8 mouse cellular contexts compared by ENCODE assay signal in genomic region chr6:59180376-59180996, GRCm38 (mm10). TPM values are rescaled to one million over a fixed set of nuclear protein-coding genes. Genes with fewer than 3 reads are reported as not detected.
DNase-seq lines count a peak whose midpoint lies in the region; ATAC-seq and TF ChIP-seq lines count a peak whose summit lies in the region.

No protein-coding gene starts in this region.

- H3K27me3 ChIP-seq in cerebellum, adult 2 months (ENCODE audit: control insufficient read depth, insufficient read depth, low read length), result no peaks in the 10 kb centered on the region
- H3K27me3 ChIP-seq in intestine, embryonic 15.5 days (replicated peaks), result no peaks in the 10 kb centered on the region
- H3K27me3 ChIP-seq in midbrain, embryonic 14.5 days (ENCODE audit: control insufficient read depth, insufficient read depth, low read length), result no peaks in the 10 kb centered on the region
- no peaks in the 10 kb centered on the region for H3K27me3 ChIP-seq in stomach, embryonic 16.5 days (ENCODE audit: control insufficient read depth, insufficient read depth, low read length)

- H3K9me3 ChIP-seq in intestine, embryonic 15.5 days, result no peaks in the 10 kb centered on the region
- no peaks in the 10 kb centered on the region for H3K9me3 ChIP-seq in midbrain, embryonic 14.5 days (ENCODE audit: control insufficient read depth, low read length)
- no peaks in the 10 kb centered on the region for H3K9me3 ChIP-seq in stomach, embryonic 16.5 days (replicated peaks; ENCODE audit: control insufficient read depth, low read length)

- peak; percentile 50; the same call in 1 of the 2 replicates for TF ChIP-seq CTCF in cerebellum, adult 2 months (IDR thresholded peaks at IDR 0.05; ENCODE audit: borderline replicate concordance, insufficient read depth, low read depth, low read length)

- 36% methylated on average over 7 of the region's 7 CpGs for WGBS in cerebellum, adult 2 months
- WGBS in intestine, embryonic 15.5 days, result 37% methylated on average over 7 of the region's 7 CpGs
- WGBS in midbrain, embryonic 14.5 days, result 48% methylated on average over 7 of the region's 7 CpGs
- 37% methylated on average over 7 of the region's 7 CpGs for WGBS in stomach, embryonic 16.5 days

- 0 out of 2 replicates have a peak, but pooled peaks have one; percentile 61 for ATAC-seq in intestine, embryonic 15.5 days
- ATAC-seq in midbrain, embryonic 14.5 days (ENCODE audit: low FRiP score, low TSS enrichment), result peak; percentile 82
- ATAC-seq in stomach, embryonic 16.5 days (ENCODE audit: insufficient read depth, low FRiP score), result peak; percentile 72; the same call in 1 of the 2 replicates

- no peak overlapping the region for H3K27ac ChIP-seq in cerebellum, adult 2 months (ENCODE audit: insufficient read depth, low read length)
- no peak overlapping the region for H3K27ac ChIP-seq in intestine, embryonic 15.5 days
- H3K27ac ChIP-seq in midbrain, embryonic 14.5 days (replicated peaks; ENCODE audit: low read depth, low read length), result no peak overlapping the region
- no peak overlapping the region for H3K27ac ChIP-seq in stomach, embryonic 16.5 days (ENCODE audit: low read length)

- H3K4me3 ChIP-seq in cerebellum, adult 2 months (replicated peaks; ENCODE audit: insufficient read depth, low read depth, low read length), result no peak overlapping the region
- no peak overlapping the region for H3K4me3 ChIP-seq in intestine, embryonic 15.5 days (replicated peaks)
- H3K4me3 ChIP-seq in midbrain, embryonic 14.5 days (replicated peaks; ENCODE audit: low read depth, low read length), result no peak overlapping the region
- no peak overlapping the region for H3K4me3 ChIP-seq in stomach, embryonic 16.5 days (replicated peaks; ENCODE audit: low read length)

- H3K4me1 ChIP-seq in cerebellum, adult 2 months (ENCODE audit: control insufficient read depth, insufficient read depth, low read length), result no peaks in the 10 kb centered on the region
- H3K4me1 ChIP-seq in intestine, embryonic 15.5 days (replicated peaks), result no peaks in the 10 kb centered on the region
- H3K4me1 ChIP-seq in midbrain, embryonic 14.5 days (ENCODE audit: control insufficient read depth, insufficient read depth, low read length), result no peaks in the 10 kb centered on the region
- H3K4me1 ChIP-seq in stomach, embryonic 16.5 days (ENCODE audit: control insufficient read depth, insufficient read depth, low read length), result no peaks in the 10 kb centered on the region

- no peaks in the 10 kb centered on the region for H3K36me3 ChIP-seq in intestine, embryonic 15.5 days
- no peaks in the 10 kb centered on the region for H3K36me3 ChIP-seq in midbrain, embryonic 14.5 days (ENCODE audit: control insufficient read depth, insufficient read depth, low read length)
- H3K36me3 ChIP-seq in stomach, embryonic 16.5 days (ENCODE audit: control insufficient read depth, insufficient read depth, low read length), result no peaks in the 10 kb centered on the region

- H3K9ac ChIP-seq in intestine, embryonic 15.5 days, result no peak overlapping the region
- no peak overlapping the region for H3K9ac ChIP-seq in midbrain, embryonic 14.5 days (replicated peaks; ENCODE audit: low read length)
- H3K9ac ChIP-seq in stomach, embryonic 16.5 days (ENCODE audit: low read length), result no peak overlapping the region

- H3K4me2 ChIP-seq in intestine, embryonic 15.5 days (replicated peaks), result no peak overlapping the region
- H3K4me2 ChIP-seq in midbrain, embryonic 14.5 days (ENCODE audit: low read length), result no peak overlapping the region
- no peak overlapping the region for H3K4me2 ChIP-seq in stomach, embryonic 16.5 days (ENCODE audit: low read depth, low read length)

- TF ChIP-seq POLR2A in cerebellum, adult 2 months (IDR thresholded peaks at IDR 0.05; ENCODE audit: borderline replicate concordance, insufficient read depth, low read length), result no peak

- peak; percentile 41 for DNase-seq in urinary bladder, postnatal 25 days (ENCODE audit: low spot score)
- no peak for DNase-seq in urinary bladder, postnatal 4 days (ENCODE audit: low spot score in 2 of 2)
- DNase-seq in cerebellum, adult 2 months, result peak; percentile 42 to 62
- DNase-seq in forelimb bud, embryonic 11.5 days (ENCODE audit: low read depth, low spot score), result peak; percentile 73
- DNase-seq in left cerebral cortex, adult 9 months (ENCODE audit: low spot score in 2 of 2), result peak; percentile 22 to 75
- DNase-seq in midbrain, embryonic 14.5 days, result peak; percentile 91

RNA-seq across cellular contexts. Expression of gene Tigd2, which starts 28.2 kb away (rescaled TPM):
- 7.6 and 8.8 TPM in 2 replicates for polyA plus RNA-seq in cerebellum, adult 2 months (2012; rRNA removed)
- 11.0 and 11.4 TPM in 2 replicates for polyA plus RNA-seq in intestine, embryonic 15.5 days (2015; fragmentation: Nextera tagmentation; extraction: Ambion mirVana)
- 12.1 and 13.6 TPM in 2 replicates for polyA plus RNA-seq in midbrain, embryonic 14.5 days (2014; fragmentation: Nextera tagmentation; extraction: Ambion mirVana)
- polyA plus RNA-seq in stomach, embryonic 16.5 days (2015; fragmentation: Nextera tagmentation; extraction: Ambion mirVana), result 11.4 and 12.1 TPM in 2 replicates

Comparison
In these comparisons a context has a peak if more than half of its experiments do, and no peak if none do; other contexts are left out.
1. DNase-seq: peak in urinary bladder, postnatal 25 days (single experiment), cerebellum, adult 2 months (2 of 2), forelimb bud, embryonic 11.5 days (single experiment), left cerebral cortex, adult 9 months (2 of 2) and midbrain, embryonic 14.5 days (single experiment); none in urinary bladder, postnatal 4 days (0 of 2).
2. Peak in every context shown above with its lines, with median percentiles within 50 percentile points of each other: ATAC-seq.